Mouse (Mus musculus): Measurements from ENCODE around the gene Rab30.

DNA sequence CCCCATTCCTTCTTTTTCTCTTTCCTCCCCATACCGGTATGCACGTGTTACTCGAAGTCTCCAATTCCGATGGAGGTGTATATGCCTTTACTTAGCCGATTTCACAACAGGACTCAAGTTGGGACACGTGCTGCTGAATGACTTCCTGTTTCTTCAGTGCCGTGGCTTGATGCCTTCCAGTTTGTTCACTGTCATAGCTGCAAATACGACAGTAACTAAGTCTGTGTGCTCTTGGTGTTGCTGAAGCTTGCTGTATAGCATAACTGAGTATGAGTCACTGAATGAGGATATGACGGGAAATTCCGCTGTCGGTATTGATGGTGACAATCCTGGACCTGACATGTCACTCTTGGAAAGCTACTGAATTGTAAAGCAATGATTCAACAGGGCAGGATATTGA, 95.8 kb downstream of the Rab30 start:
- TF ChIP-seq EP300 (IDR thresholded peaks at IDR 0.05), result no peak
- no peak for TF ChIP-seq CTCF (IDR thresholded peaks at IDR 0.05)

Data from lung, postnatal 0 days (tissue).